Mouse (Mus musculus) brown adipose tissue, adult 24 weeks (tissue): ENCODE measurements around the gene Cd200r1. TPM values are rescaled to one million over a fixed set of nuclear protein-coding genes. Genes with fewer than 3 reads are reported as not detected.

Experiments
- H3K27ac ChIP-seq: fragments of 200-500 bp; replicated peaks from 2 replicates; pipeline ENCODE4 v1.5.1; 2012; ENCODE audit warnings: low read depth, mild to moderate bottlenecking, low read length
- H3K4me1 ChIP-seq: fragments of 200-500 bp; 2 replicates; pipeline ENCODE4 v1.6.1; 2012; ENCODE audit warnings: low read length, mixed read lengths; ENCODE audit not compliant: control insufficient read depth, insufficient read depth, insufficient read length
- H3K4me3 ChIP-seq: fragments of 200-500 bp; 2 replicates; pipeline ENCODE4 v1.5.1; 2012; ENCODE audit warnings: low read depth, mild to moderate bottlenecking, low read length, moderate library complexity; ENCODE audit not compliant: insufficient read depth
- polyA plus RNA-seq: library from polyadenylated mRNA; stranded (reverse); fragments of >200 nt; gene quantifications from 2 replicates; pipeline ENCODE4 v1.2.4, GENCODE M21; 2012; ENCODE audit not compliant: missing spikeins, insufficient read depth, insufficient read length

Cd200r1 gene
- polyA plus RNA-seq = 0.71 and 0.79 TPM in 2 replicates

DNA sequence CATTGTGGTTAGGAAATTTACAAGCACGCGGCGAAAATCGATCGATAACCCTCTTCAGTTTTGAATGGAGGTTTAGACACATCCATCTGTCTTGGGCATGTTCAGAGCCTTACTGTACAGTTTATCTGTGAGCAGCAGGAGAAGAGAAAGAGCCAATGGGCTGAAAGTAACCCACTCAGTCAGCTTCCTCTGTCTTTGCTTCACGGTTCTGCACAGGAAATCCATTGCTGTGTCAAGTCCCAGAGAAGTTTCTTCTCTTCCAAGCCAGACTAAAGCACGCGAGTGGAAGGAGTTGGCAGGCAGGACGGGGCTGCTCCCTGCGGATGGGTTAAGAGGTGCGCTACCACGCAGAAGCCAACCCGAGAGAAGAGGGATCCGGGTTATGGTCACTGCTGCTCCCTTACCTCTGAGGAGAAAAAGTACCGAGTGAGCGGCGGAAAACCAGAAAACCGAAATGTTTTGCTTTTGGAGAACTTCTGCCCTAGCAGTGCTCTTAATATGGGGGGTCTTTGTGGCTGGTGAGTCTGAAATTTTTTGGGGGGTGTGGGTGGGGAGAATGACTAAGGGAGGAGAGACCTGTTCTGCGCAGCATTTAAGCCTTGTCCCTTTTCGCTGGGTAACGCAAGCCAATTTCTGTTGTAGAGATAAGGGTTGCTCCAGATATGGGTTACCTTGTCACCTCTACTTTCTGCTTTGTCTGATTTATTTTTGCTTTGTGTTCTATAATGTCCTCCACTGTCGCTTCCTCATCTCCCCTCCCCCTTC, at the start of gene Cd200r1:
Cd200r1 (plus strand) TSS at position 182 of the 765 bp plus-strand sequence.
- Histone ChIP-seq H3K4me3 (peak within 1 kb of the TSS; percentile 55), H3K4me1 (no peaks in the 10 kb centered on the region), H3K27ac (peak within 1 kb of the TSS; percentile 70; the same call in 1 of the 2 replicates)

DNA sequence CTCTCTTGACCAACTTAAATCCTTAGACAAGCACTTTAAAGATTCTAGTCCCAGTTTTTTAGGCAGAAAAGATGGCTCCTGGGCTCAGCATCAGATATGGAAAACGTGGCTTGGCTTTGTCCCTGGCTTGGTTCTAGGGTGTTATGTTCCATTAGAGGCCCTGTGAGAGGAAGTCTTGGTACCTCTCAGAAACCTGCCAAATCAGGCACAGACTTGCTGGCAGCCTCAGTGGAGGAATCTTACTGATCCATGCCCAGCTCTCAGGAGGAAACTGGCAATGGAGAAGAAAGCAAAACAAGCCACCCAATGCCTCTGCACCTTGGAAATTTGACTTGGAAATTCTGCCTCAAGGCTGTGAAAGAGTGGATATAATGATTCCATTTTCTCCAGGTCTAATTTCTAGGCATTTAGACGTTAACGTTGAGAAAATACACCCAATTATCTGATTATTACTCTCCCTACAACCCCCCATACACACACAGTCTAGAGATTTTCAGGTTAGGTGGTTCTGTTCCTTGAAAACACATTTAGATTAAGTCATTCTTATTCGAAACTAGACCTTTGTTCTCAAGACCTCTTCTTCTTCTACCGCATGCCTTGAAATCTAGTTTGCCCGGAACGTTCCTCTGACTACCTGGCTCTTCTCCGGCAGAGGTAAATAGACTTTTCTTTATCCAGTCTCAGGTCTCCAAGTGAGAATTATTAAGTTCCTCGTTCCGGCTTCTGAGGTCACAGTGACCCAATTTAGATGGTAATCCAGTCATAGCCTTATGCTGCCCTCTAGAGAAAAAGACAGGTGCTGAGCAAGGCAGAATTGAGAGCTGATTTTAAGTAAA, 49.0 kb upstream of the Cd200r1 start:
- no peak overlapping the region for H3K27ac ChIP-seq
- H3K4me1 ChIP-seq = peaks cover 2% of the 10 kb centered on the region; the same call in 1 of the 2 replicates
- H3K4me3 ChIP-seq = 0 out of 2 replicates have a peak overlapping the region, but pooled peaks have one; percentile 4

DNA sequence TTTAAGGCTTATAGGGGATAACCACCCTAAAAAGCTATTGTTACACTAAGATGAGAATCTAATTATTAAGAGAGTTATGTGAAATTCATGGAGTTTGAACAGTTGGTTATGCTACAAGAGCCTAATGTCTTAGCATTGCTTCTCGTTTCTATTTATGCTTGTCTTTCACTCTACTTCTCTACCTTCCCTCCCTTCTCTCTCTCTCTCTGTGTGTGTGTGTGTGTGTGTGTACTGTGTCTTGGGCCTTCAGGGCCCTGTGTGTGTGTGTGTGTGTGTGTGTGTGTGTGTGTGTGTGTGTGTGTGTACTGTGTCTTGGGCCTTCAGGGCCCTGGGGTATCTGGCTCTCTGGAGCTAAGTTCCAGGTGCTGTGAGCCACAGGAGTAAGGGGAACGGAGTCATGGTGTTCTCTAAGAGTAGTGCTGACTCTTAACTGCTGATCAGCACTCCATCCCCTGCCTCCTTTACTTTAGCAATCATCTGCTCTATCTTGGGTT, 48.3 kb upstream of the Cd200r1 start:
- Histone ChIP-seq H3K4me3 (no peak overlapping the region), H3K4me1 (peaks cover 2% of the 10 kb centered on the region; the same call in 1 of the 2 replicates), H3K27ac (no peak overlapping the region)

DNA sequence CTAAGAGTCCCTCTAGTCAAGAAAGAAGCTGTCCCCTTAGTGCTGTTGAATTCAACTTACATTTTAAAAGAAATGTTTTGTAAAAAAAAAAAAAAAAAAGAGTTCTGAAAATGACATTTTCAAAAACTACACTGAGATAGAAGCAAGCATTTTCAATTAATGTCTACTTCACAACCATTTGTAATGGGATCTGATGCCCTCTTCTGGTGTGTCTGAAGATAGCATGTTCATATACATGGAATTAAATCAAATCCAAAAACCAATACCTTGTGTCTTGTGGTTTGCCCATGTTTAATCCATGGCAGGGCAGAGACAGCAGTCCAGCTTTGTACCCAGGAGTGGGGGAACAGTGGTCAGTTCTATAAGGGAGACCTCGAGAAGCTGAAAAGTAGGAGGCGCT, 47.7 kb upstream of the Cd200r1 start:
- H3K4me3 ChIP-seq = no peak overlapping the region

DNA sequence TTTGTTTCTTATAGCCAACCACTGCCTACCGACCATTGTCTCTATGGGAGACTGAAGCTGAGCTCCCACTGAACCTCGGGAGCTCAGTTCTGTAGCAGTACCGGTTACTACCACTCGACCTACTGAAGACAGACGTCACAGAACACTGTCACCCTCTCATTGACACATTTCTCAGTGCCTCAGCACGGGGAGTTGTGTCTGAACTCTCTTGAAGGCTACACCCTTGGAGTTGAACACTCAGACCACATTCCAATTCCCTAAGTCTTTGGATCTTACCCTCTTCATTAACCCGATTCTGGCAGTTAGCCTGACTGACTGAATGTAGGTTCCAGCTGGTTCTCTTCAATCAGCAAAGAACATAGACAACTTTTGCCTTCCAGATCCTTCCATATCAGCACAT, 46.2 kb upstream of the Cd200r1 start:
- no peak overlapping the region for H3K4me3 ChIP-seq
- no peak overlapping the region for H3K27ac ChIP-seq
- peaks cover 2% of the 10 kb centered on the region; the same call in 1 of the 2 replicates for H3K4me1 ChIP-seq

More for the DNA sequence above, 47.7 kb upstream of the Cd200r1 start:
- Histone ChIP-seq H3K27ac (no peak overlapping the region), H3K4me1 (peaks cover 2% of the 10 kb centered on the region; the same call in 1 of the 2 replicates)

DNA sequence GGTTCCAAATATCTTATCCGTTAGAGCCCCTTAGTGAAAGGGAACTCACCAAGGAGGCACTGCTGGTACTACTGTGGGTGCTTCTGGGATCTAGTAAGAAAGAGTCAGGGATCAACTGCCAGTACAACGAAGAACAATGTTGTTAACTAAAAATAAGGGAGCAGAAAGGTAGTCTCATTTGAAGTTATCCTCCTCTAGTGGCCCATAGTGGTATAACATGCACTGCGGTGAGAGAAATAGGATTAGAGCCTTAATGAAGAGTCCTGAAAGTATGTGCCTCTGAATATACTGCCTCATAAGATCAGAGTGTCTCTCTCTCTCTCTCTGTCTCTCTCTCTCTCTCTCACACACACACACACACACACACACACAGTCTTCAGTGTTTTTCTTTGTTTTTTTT, 45.0 kb upstream of the Cd200r1 start:
- H3K27ac ChIP-seq = no peak overlapping the region

DNA sequence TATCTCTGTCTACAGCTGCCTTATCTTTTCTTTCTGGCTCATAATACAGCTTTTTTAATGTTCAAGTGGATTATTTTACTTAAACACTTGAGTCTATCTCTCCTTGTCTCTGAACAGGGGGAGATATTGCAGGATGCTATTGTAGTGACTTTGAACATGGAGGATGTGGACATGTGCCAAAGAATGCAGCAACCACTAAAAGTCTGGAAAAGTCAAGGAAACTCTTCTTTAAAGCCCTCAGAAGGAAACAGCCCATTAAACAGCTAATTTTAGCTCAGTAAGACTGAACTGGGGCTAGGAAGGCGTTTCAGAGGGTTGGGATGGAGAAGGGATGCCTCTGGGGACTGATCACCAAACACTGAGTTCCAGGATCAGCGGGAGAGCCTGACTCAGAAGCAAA, 42.9 kb upstream of the Cd200r1 start:
- no peak overlapping the region for H3K27ac ChIP-seq
- H3K4me1 ChIP-seq = no peaks in the 10 kb centered on the region; the same call in 1 of the 2 replicates

More for the DNA sequence above, 45.0 kb upstream of the Cd200r1 start:
- peaks cover 2% of the 10 kb centered on the region; the same call in 1 of the 2 replicates for H3K4me1 ChIP-seq
- H3K4me3 ChIP-seq = no peak overlapping the region

DNA sequence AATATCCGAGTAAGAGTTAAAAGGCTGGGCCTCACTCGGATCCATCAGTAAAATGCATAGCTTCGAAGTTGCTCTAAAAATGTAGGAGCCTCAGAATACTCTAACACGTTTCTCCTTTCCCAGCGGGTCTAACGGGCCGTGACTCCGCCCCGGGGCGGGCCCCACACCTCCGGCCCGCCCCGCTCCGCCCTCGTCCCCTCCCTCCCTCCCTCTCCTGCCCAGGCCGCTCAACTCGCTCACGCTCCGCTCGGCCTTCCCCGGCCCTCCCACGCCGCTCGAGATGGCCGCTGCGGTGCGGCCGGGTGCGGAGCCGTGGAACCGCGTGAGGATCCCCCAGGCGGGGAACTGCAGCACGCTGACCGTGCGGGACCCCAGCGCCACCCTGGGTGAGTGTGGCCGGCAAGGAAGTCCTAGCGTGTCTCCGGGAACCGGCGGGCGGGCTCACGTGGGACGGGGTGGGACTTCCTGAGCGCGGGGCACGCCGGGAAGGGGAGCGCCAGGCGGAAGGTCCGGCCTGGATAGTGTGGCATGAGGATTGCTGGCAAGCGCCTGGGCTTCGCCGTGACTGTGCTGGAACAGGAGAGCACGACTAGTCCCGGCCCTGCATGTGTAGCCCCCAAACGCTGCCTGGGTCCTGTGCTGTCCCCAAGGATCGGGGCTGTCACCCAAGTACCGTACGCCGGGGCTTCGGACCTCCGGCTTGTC, 41.3 kb upstream of the Cd200r1 start, which contains the start of gene Nepro:
Nepro (plus strand) TSS at position 219 of the 705 bp plus-strand sequence.
- peak within 1 kb of the TSS; percentile 92 for H3K27ac ChIP-seq
- no peaks in the 10 kb centered on the region; the same call in 1 of the 2 replicates for H3K4me1 ChIP-seq
- H3K4me3 ChIP-seq = peak within 1 kb of the TSS; percentile 96

More for the DNA sequence above, 42.9 kb upstream of the Cd200r1 start:
- H3K4me3 ChIP-seq = no peak overlapping the region

DNA sequence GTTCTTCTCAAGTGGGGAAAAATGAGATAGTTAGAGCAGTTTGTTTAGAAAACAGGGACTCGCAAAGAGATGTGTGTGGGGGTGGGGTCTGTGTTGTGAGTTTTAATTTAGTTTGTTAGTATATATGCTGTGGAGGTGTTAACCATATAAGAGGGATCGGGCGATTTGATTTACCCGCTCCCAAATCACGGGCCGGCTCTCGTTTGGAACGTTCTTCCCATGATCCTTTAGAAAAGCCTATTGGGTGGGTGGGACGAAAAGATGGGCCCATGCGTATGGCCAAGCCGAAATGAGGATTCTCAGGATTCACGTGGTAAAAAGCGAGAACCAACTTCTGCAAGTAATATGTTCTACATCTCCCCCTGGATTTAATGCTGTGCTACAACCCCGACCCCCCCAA, 40.7 kb upstream of the Cd200r1 start:
- H3K4me3 ChIP-seq = peak overlapping the region; percentile 96
- H3K4me1 ChIP-seq = no peaks in the 10 kb centered on the region; the same call in 1 of the 2 replicates
- peak overlapping the region; percentile 78 for H3K27ac ChIP-seq

DNA sequence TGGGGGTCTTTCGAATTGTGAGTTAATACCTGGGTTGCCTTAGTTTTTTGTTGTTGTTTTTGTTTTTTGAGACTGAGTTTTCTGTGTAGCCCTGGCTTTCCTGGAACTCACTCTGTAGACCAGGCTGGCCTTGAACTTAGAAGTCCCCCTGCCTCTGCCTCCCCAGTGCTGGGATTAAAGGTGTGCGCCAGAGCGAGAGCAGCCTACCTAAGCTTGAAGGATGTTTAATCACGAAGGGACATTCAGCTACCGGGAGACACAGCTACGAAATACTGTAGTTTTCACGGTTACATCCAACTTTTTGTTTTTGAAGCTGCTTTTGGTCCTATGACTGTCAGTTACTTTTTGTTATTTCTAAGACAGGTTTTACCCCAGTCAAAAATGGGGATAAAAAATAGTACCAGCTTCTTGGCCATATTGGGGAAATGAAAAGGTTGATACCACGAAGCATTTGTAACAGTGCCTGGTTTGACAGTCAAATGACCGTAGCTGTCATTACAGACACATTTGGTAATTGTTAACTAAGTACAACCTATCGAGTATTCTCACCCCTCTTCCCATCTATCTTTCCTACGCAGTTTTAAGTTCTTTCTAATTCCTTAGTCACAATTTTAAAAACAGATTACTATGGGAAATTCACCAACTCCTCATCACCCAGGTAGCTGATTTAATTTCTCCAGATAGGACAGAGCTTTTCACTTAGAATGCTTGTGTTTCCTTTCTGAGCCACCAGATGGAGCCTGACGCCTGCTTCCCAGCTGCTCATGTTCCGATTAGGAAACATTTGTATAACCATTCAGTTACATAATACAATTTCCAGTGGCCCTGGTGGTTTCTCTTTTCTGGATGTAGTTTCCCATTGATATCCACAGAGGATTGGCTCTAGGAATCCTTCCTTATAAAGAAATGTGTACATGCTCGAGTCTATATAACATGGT, 40.0 kb upstream of the Cd200r1 start:
- H3K4me1 ChIP-seq = no peaks in the 10 kb centered on the region; the same call in 1 of the 2 replicates
- H3K27ac ChIP-seq = no peak overlapping the region
- H3K4me3 ChIP-seq = peak overlapping the region; percentile 96

DNA sequence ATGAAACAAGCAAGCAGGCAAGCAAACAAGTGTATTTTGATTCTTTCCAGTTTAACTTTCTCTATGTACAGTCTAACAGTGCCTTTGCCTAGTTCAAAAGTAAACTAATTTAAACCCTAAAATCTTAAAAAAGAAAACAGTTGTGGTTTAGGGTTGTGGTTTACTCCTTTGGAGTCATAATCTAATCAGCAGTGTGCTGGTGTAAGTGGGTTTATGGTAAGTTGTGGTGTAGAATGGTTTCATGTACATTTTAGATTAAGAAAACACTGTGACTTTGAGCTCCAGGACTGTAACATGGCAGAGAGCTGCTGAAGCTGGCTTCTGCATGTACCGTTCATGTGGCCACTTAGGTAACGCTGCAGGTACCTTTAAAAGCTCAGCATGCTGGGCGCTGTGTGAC, 38.0 kb upstream of the Cd200r1 start:
- no peak overlapping the region for H3K4me3 ChIP-seq
- no peak overlapping the region for H3K27ac ChIP-seq

DNA sequence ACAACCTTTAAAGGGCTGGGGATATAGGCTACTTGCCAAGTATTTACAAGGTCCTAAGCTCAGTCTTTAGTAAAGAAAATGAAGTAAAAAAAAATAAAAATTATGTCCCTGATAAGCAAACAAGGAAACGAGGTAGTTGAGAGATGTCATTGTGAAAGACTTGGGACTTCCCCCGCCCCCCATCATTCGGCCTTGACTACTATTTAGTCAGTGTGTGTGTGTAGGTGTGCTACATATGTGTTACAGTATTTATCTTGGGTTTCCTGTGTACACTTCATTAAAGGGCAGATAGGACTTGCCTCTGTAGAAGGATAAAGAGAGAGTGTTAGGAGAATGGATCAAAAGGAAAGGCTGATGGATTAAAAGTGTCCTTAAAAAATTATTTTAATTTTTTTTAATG, 31.5 kb upstream of the Cd200r1 start:
- no peak overlapping the region for H3K4me3 ChIP-seq
- no peak overlapping the region for H3K27ac ChIP-seq
- no peaks in the 10 kb centered on the region for H3K4me1 ChIP-seq

More for the DNA sequence above, 38.0 kb upstream of the Cd200r1 start:
- no peaks in the 10 kb centered on the region; the same call in 1 of the 2 replicates for H3K4me1 ChIP-seq

DNA sequence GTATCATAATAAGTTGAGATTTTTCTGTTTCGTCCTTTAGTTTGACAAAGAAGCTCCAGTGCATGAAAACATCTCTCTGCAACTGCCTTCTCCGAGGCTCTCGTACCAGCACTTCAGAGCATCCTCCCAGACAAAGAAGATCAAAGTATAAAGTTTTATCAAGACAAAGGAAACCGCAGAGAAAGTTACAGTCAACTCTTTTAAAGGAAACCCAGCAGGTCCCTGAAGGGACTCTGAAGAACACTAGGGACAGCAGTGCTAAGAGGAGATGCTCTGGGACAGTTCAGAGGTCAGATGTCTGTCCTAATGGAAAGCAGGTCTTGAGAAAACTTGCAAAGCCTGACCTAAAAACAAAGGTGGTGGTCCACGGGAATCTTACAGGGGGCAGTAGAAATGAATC, 29.9 kb upstream of the Cd200r1 start:
- Histone ChIP-seq H3K4me3 (no peak overlapping the region), H3K4me1 (no peaks in the 10 kb centered on the region), H3K27ac (no peak overlapping the region)
